Mouse (Mus musculus): ENCODE data around the gene Abcb11. TPM values are rescaled to one million over a fixed set of nuclear protein-coding genes. Genes with fewer than 3 reads are reported as not detected.

The Abcb11 gene
- total and polyA plus RNA-seq, 3 experiments: 0.05 TPM; not detected in 2

GRCm38 (mm10) chr2:69288989-69289388 is 53.4 kb downstream of the Abcb11 start:
- DNase-seq (ENCODE audit: low spot score) (no peak), ATAC-seq (ENCODE audit: extremely low read depth, insufficient number of reproducible peaks, low FRiP score, poor library complexity, severe bottlenecking) (no peak)
- H3K4me1 ChIP-seq (ENCODE audit: insufficient read depth, low read depth, low read length): no peaks in the 10 kb centered on the region
- no peak overlapping the region for H3K4me3 ChIP-seq (ENCODE audit: low read depth, low read length)
- H3K27me3 ChIP-seq (ENCODE audit: insufficient read depth, low read length): no peaks in the 10 kb centered on the region
- TF ChIP-seq CTCF (IDR thresholded peaks at IDR 0.05; ENCODE audit: low read depth, low read length) (no peak), GATA2 (IDR thresholded peaks at IDR 0.05; ENCODE audit: borderline replicate concordance, low read depth, low read length) (no peak), POLR2AphosphoS5 (IDR thresholded peaks at IDR 0.05; ENCODE audit: insufficient replicate concordance, low read depth, low read length) (no peak), TAL1 (conservative IDR thresholded peaks at IDR 0.05; ENCODE audit: low read depth, low read length) (no peak), GATA1 (IDR thresholded peaks at IDR 0.05; ENCODE audit: borderline replicate concordance, low read length) (no peak)
- H3K9me3 ChIP-seq (replicated peaks): no peaks in the 10 kb centered on the region
- no peaks in the 10 kb centered on the region for H3K36me3 ChIP-seq (replicated peaks)

- DNase-seq (ENCODE audit: low spot score): no peak
- no peaks in the 10 kb centered on the region for H3K36me3 ChIP-seq (replicated peaks)
- no peak overlapping the region for H3K4me3 ChIP-seq (ENCODE audit: low read depth, low read length)
- H3K9me3 ChIP-seq (replicated peaks): no peaks in the 10 kb centered on the region
- no peaks in the 10 kb centered on the region for H3K27me3 ChIP-seq (ENCODE audit: insufficient read depth, low read length)
- no peak for TF ChIP-seq GATA1 (IDR thresholded peaks at IDR 0.05; ENCODE audit: borderline replicate concordance, low read length)
- no peak for TF ChIP-seq POLR2AphosphoS5 (IDR thresholded peaks at IDR 0.05; ENCODE audit: insufficient replicate concordance, low read depth, low read length)
- no peak for TF ChIP-seq GATA2 (IDR thresholded peaks at IDR 0.05; ENCODE audit: borderline replicate concordance, low read depth, low read length)
- no peak for TF ChIP-seq CTCF (IDR thresholded peaks at IDR 0.05; ENCODE audit: low read depth, low read length)
- TF ChIP-seq TAL1 (conservative IDR thresholded peaks at IDR 0.05; ENCODE audit: low read depth, low read length): no peak
- ATAC-seq (ENCODE audit: extremely low read depth, insufficient number of reproducible peaks, low FRiP score, poor library complexity, severe bottlenecking): no peak
- no peaks in the 10 kb centered on the region; the same call in 1 of the 2 replicates for H3K4me1 ChIP-seq (ENCODE audit: insufficient read depth, low read depth, low read length)
These were observed 66.5 kb downstream of the Abcb11 start for GRCm38 (mm10) chr2:69275875-69276274.

GRCm38 (mm10) chr2:69264069-69264618 is 78.3 kb downstream of the Abcb11 start:
- DNase-seq (ENCODE audit: low spot score) (no peak), ATAC-seq (ENCODE audit: extremely low read depth, insufficient number of reproducible peaks, low FRiP score, poor library complexity, severe bottlenecking) (no peak)
- Histone ChIP-seq H3K4me1 (ENCODE audit: insufficient read depth, low read depth, low read length) (no peaks in the 10 kb centered on the region), H3K9me3 (replicated peaks) (no peaks in the 10 kb centered on the region), H3K36me3 (replicated peaks) (no peaks in the 10 kb centered on the region), H3K27me3 (ENCODE audit: insufficient read depth, low read length) (no peaks in the 10 kb centered on the region), H3K4me3 (ENCODE audit: low read depth, low read length) (no peak overlapping the region)
- TF ChIP-seq TAL1 (conservative IDR thresholded peaks at IDR 0.05; ENCODE audit: low read depth, low read length) (no peak), CTCF (IDR thresholded peaks at IDR 0.05; ENCODE audit: low read depth, low read length) (no peak), GATA2 (IDR thresholded peaks at IDR 0.05; ENCODE audit: borderline replicate concordance, low read depth, low read length) (no peak), GATA1 (IDR thresholded peaks at IDR 0.05; ENCODE audit: borderline replicate concordance, low read length) (no peak), POLR2AphosphoS5 (IDR thresholded peaks at IDR 0.05; ENCODE audit: insufficient replicate concordance, low read depth, low read length) (no peak)

GRCm38 (mm10) chr2:69248221-69248755 is 94.1 kb downstream of the Abcb11 start:
- no peaks in the 10 kb centered on the region for H3K4me1 ChIP-seq (ENCODE audit: insufficient read depth, low read depth, low read length)
- ATAC-seq (ENCODE audit: extremely low read depth, insufficient number of reproducible peaks, low FRiP score, poor library complexity, severe bottlenecking) (no peak), DNase-seq (ENCODE audit: low spot score) (no peak)
- no peak for TF ChIP-seq GATA2 (IDR thresholded peaks at IDR 0.05; ENCODE audit: borderline replicate concordance, low read depth, low read length)
- no peak for TF ChIP-seq CTCF (IDR thresholded peaks at IDR 0.05; ENCODE audit: low read depth, low read length)
- no peak for TF ChIP-seq POLR2AphosphoS5 (IDR thresholded peaks at IDR 0.05; ENCODE audit: insufficient replicate concordance, low read depth, low read length)
- no peak for TF ChIP-seq GATA1 (IDR thresholded peaks at IDR 0.05; ENCODE audit: borderline replicate concordance, low read length)
- TF ChIP-seq TAL1 (conservative IDR thresholded peaks at IDR 0.05; ENCODE audit: low read depth, low read length): no peak
- H3K36me3 ChIP-seq (replicated peaks): no peaks in the 10 kb centered on the region
- H3K4me3 ChIP-seq (ENCODE audit: low read depth, low read length): no peak overlapping the region
- 0 out of 2 replicates have a peak, but pooled peaks cover 2% of the 10 kb centered on the region for H3K27me3 ChIP-seq (ENCODE audit: insufficient read depth, low read length)
- no peaks in the 10 kb centered on the region for H3K9me3 ChIP-seq (replicated peaks)

- no peaks in the 10 kb centered on the region for H3K9me3 ChIP-seq (replicated peaks)
- DNase-seq (ENCODE audit: low spot score) (no peak), ATAC-seq (ENCODE audit: extremely low read depth, insufficient number of reproducible peaks, low FRiP score, poor library complexity, severe bottlenecking) (no peak)
- no peak overlapping the region for H3K4me3 ChIP-seq (ENCODE audit: low read depth, low read length)
- H3K27me3 ChIP-seq (ENCODE audit: insufficient read depth, low read length): 0 out of 2 replicates have a peak, but pooled peaks cover 2% of the 10 kb centered on the region
- TF ChIP-seq TAL1 (conservative IDR thresholded peaks at IDR 0.05; ENCODE audit: low read depth, low read length) (no peak), GATA2 (IDR thresholded peaks at IDR 0.05; ENCODE audit: borderline replicate concordance, low read depth, low read length) (no peak), POLR2AphosphoS5 (IDR thresholded peaks at IDR 0.05; ENCODE audit: insufficient replicate concordance, low read depth, low read length) (no peak), CTCF (IDR thresholded peaks at IDR 0.05; ENCODE audit: low read depth, low read length) (no peak), GATA1 (IDR thresholded peaks at IDR 0.05; ENCODE audit: borderline replicate concordance, low read length) (no peak)
- H3K36me3 ChIP-seq (replicated peaks): no peaks in the 10 kb centered on the region
- no peaks in the 10 kb centered on the region for H3K4me1 ChIP-seq (ENCODE audit: insufficient read depth, low read depth, low read length)
These were observed 95.3 kb downstream of the Abcb11 start for GRCm38 (mm10) chr2:69247081-69247480.

- DNase-seq (ENCODE audit: low spot score) (no peak), ATAC-seq (ENCODE audit: extremely low read depth, insufficient number of reproducible peaks, low FRiP score, poor library complexity, severe bottlenecking) (no peak)
- Histone ChIP-seq H3K9me3 (replicated peaks) (no peaks in the 10 kb centered on the region), H3K27me3 (ENCODE audit: insufficient read depth, low read length) (0 out of 2 replicates have a peak, but pooled peaks cover 2% of the 10 kb centered on the region), H3K4me3 (ENCODE audit: low read depth, low read length) (no peak overlapping the region), H3K4me1 (ENCODE audit: insufficient read depth, low read depth, low read length) (no peaks in the 10 kb centered on the region), H3K36me3 (replicated peaks) (no peaks in the 10 kb centered on the region)
- TF ChIP-seq GATA1 (IDR thresholded peaks at IDR 0.05; ENCODE audit: borderline replicate concordance, low read length): no peak
- no peak for TF ChIP-seq GATA2 (IDR thresholded peaks at IDR 0.05; ENCODE audit: borderline replicate concordance, low read depth, low read length)
- no peak for TF ChIP-seq CTCF (IDR thresholded peaks at IDR 0.05; ENCODE audit: low read depth, low read length)
- TF ChIP-seq TAL1 (conservative IDR thresholded peaks at IDR 0.05; ENCODE audit: low read depth, low read length): no peak
- TF ChIP-seq POLR2AphosphoS5 (IDR thresholded peaks at IDR 0.05; ENCODE audit: insufficient replicate concordance, low read depth, low read length): no peak
These were observed 97.5 kb downstream of the Abcb11 start for GRCm38 (mm10) chr2:69244924-69245323.

All from G1E (cell line).